Mouse (Mus musculus) spleen, adult 2 months (tissue): ENCODE results near the gene Ywhah.

Experiments
- CTCF ChIP-seq: fragments of 200-500 bp; IDR thresholded peaks from 2 replicates; pipeline ENCODE4 v1.5.1; 2011; ENCODE audit warnings: mild to moderate bottlenecking, inconsistent platforms; ENCODE audit not compliant: insufficient read depth, insufficient read length, insufficient replicate concordance; ENCODE audit errors: extremely low read depth
- POLR2A ChIP-seq: fragments of 200-500 bp; IDR thresholded peaks from 2 replicates; pipeline ENCODE4 v1.6.1; 2011; ENCODE audit warnings: low read depth, low read length, inconsistent platforms

DNA sequence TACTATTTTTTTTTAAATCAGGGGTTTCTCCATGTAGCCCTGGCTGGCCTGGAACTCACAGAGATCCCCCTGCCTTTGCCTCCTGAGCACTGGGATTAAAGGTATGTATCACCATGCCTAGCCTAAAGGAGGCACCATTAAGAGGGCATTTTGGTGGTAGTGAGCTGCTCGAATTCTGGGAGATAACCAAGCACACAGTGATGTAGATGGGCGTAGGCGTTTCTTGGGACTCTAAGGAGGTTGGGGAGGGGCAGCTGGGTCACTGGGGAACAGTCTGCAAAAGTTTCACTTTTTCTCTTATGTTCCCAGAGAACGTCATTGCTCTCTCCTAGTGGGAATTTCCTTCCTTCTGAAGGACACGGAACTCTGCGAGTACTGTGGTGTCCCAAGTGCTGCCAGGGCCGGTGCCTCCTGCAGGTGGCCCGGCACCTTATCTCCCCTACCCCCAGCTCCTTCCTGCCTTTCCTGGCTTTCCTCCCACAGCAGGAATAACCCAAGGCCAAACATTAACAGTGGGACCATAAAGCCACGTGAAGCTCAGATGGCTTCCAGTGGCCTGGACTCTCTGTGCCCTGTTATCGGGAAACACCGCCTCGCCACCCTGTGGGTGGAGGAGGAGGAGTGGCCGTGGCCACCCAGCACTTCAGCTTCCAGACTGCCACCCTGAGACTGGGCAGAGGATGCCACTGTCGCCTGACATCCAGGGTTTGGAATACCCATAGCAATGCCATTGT lies 34.4 kb downstream of the Ywhah start:
- TF ChIP-seq CTCF (no peak), POLR2A (no peak)
